Mouse (Mus musculus) stomach, embryonic 14.5 days (tissue): ENCODE data around the gene Prn. TPM values are rescaled to one million over a fixed set of nuclear protein-coding genes. Genes with fewer than 3 reads are reported as not detected.

ENCODE experiments used
- ATAC-seq: fragments of 200-750 bp; cut with Nextera tagmentation; 2 replicates; pipeline ENCODE4 v1.8.0; 2017; ENCODE audit warnings: low read depth, moderate TSS enrichment; ENCODE audit not compliant: insufficient number of reproducible peaks, insufficient read depth, low FRiP score
- H3K27ac ChIP-seq: fragments of 300-500 bp; sonication (generic); 2 replicates; pipeline ENCODE4 v1.5.1; 2014; ENCODE audit warnings: mild to moderate bottlenecking, low read length, moderate library complexity, mixed read lengths
- H3K27me3 ChIP-seq: fragments of 300-500 bp; sonication (generic); 2 replicates; pipeline ENCODE4 v1.6.1; 2014; ENCODE audit warnings: low read length, control low read depth, mixed read lengths; ENCODE audit not compliant: control insufficient read depth, insufficient read depth
- H3K36me3 ChIP-seq: fragments of 300-500 bp; sonication (generic); 2 replicates; pipeline ENCODE4 v1.6.1; 2014; ENCODE audit warnings: mild to moderate bottlenecking, control low read depth, low read length, moderate library complexity, mixed read lengths; ENCODE audit not compliant: control insufficient read depth, insufficient read depth
- H3K4me1 ChIP-seq: fragments of 300-500 bp; sonication (generic); 2 replicates; pipeline ENCODE4 v1.6.1; 2014; ENCODE audit warnings: low read length, control low read depth, mixed read lengths; ENCODE audit not compliant: control insufficient read depth, insufficient read depth
- H3K4me2 ChIP-seq: fragments of 300-500 bp; sonication (generic); replicated peaks from 2 replicates; pipeline ENCODE4 v1.6.1; 2014; ENCODE audit warnings: low read depth, low read length, control low read depth
- H3K4me3 ChIP-seq: fragments of 300-500 bp; sonication (generic); 2 replicates; pipeline ENCODE4 v1.5.1; 2014; ENCODE audit warnings: low read depth, low read length, control low read depth
- H3K9ac ChIP-seq: fragments of 300-500 bp; sonication (generic); replicated peaks from 2 replicates; pipeline ENCODE4 v1.6.1; 2014; ENCODE audit warnings: low read depth, mild to moderate bottlenecking, control low read depth, low read length, moderate library complexity, mixed read lengths
- H3K9me3 ChIP-seq: fragments of 300-500 bp; sonication (generic); 2 replicates; pipeline ENCODE4 v1.6.1; 2016; ENCODE audit warnings: low read depth, low read length, control low read depth; ENCODE audit not compliant: control insufficient read depth
- WGBS: fragments of 180-500 bp; shearing (Covaris S2); extraction: QIAGEN DNeasy Blood & Tissue Kit; methylation state at CpG from one replicate; pipeline ENCODE4 v1.1.7; 2014; 5-methylcytosine and 5-hydroxymethylcytosine counted together
- polyA plus RNA-seq: library from polyadenylated mRNA; unstranded; fragments of >200 nt; fragmentation: Nextera tagmentation; extraction: Ambion mirVana; gene quantifications from 2 replicates; pipeline ENCODE4 v1.2.1, GENCODE M21; 2014

Prn gene
- polyA plus RNA-seq: not detected in 2 replicates

DNA sequence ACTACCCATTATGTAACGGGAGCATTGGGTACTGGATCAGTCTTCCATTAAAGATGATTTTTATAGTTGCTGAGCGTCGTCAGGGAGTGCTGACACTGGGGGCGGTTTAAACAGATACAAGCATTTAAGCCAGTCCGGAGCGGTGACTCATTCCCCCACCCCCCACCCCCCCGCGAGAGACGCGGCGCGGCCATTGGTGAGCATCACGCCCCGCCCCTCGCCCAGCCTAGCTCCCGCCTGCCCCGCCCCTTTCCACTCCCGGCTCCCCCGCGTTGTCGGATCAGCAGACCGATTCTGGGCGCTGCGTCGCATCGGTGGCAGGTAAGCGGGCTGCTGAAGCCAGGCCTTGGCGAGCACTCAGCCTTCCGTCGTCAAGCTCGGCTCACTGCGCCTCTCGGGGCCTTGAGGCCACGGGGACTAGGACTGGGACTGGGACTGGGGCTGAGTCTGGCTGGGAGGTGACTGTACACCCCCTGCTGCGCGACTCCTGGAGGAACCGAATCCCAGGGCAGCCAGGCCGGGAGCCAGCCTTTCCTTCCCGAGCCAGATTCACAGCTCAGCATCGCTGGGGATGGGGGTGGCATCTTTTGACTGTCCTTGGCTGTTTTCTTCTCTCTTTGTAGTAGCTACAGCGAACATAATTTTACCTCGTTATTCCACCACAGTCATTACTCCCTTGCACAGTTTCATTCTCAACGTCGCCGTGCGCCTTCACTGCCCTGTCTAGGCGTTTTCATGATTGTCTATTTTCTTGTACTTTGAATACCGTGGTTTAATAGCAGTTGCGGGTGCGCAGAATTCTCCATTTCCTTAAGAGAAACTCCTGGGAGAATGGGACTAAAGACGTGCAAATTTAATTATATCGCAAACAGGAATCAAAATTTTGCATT, at the start of gene Prn, which contains the start of gene Prnp:
Gene Prn (plus strand): TSS at position 275 of the 890 bp plus-strand sequence.
Gene Prnp (plus strand): TSS at position 246 of the 890 bp plus-strand sequence.
- Histone ChIP-seq H3K9me3 (no peaks in the 10 kb centered on the region), H3K36me3 (no peaks in the 10 kb centered on the region), H3K4me2 (peak within 1 kb of the TSS; percentile 71), H3K4me3 (peak within 1 kb of the TSS; percentile 68), H3K27ac (peak within 1 kb of the TSS; percentile 74), H3K4me1 (peaks cover 4% of the 10 kb centered on the region), H3K27me3 (no peaks in the 10 kb centered on the region), H3K9ac (peak within 1 kb of the TSS; percentile 58)
- peak; percentile 94 for ATAC-seq
- WGBS: 5% methylated on average over 52 of the region's 52 CpGs

DNA sequence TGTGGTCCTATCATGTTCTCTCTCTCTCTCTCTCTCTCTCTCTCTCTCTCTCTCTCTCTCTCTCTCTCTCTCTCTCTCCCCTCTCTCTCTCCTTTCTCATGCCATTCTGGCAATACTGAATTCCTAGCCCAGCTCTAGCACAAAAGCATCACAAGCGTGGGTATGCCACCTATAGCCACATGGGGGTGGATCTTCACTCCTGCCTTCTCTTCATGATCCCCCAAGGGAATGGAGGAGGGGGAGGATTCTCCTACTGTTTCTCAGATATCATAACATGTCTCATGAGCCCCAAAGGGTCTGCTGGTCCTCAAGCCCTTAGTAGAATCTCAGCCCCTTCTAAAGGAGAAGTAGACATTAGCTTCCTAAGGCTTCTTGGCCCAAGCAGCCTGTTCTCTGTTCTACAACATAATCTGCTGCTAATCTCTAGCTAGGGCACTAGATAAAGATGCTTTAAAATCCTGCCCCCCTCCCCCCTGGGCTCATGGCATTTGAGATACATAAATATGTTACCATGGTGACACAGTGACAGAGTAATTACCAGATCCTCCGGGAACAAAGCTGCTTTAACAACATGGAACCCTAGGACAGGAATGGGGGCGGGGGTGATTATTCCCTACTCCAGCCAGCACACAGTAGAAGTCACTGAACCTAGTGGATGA, 47.0 kb upstream of the Prn start:
- Histone ChIP-seq H3K4me2 (no peak overlapping the region), H3K4me3 (no peak overlapping the region), H3K27me3 (no peaks in the 10 kb centered on the region), H3K27ac (no peak overlapping the region), H3K9ac (no peak overlapping the region), H3K4me1 (no peaks in the 10 kb centered on the region), H3K9me3 (no peaks in the 10 kb centered on the region), H3K36me3 (no peaks in the 10 kb centered on the region)
- ATAC-seq: no peak
- 56% methylated on average over 3 of the region's 3 CpGs for WGBS

GRCm38 (mm10) chr2:131863472-131863871, 46.3 kb upstream of the Prn start:
- no peak overlapping the region for H3K27ac ChIP-seq
- no peaks in the 10 kb centered on the region for H3K4me1 ChIP-seq
- H3K9me3 ChIP-seq: no peaks in the 10 kb centered on the region
- 59% methylated on average over 3 of the region's 3 CpGs for WGBS
- no peaks in the 10 kb centered on the region for H3K36me3 ChIP-seq
- no peak overlapping the region for H3K9ac ChIP-seq
- H3K27me3 ChIP-seq: no peaks in the 10 kb centered on the region
- H3K4me2 ChIP-seq: no peak overlapping the region
- no peak overlapping the region for H3K4me3 ChIP-seq
- ATAC-seq: no peak

DNA sequence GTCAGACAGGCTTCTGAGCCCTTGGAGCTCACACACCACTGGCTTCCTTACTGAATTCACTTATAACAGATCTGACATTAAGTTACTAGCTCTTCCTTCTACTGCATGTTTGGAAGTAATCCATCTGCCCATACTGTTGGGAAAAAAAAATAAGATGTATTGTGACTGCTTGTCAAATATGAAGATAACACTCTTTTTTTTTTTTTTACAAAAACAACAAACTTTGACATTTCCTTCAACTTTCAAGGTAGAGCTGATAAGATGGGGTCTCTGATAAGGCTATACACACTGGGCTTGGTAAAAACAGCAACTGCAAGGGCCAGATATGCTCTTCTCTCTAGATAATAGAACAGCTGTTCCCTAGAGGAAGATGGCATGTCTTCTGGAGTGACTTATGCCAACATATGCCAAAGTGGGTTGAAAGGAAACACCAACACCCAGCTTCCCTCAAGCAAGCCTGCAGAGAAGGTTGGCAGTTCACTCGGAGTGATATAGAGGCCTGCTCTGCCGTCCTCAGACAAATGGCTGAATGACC, 45.4 kb upstream of the Prn start:
- H3K9ac ChIP-seq: no peak overlapping the region
- no peak for ATAC-seq
- WGBS: 77% methylated on average over 2 of the region's 2 CpGs
- H3K9me3 ChIP-seq: no peaks in the 10 kb centered on the region
- no peak overlapping the region for H3K4me2 ChIP-seq
- H3K4me1 ChIP-seq: no peaks in the 10 kb centered on the region
- no peak overlapping the region for H3K27ac ChIP-seq
- no peak overlapping the region for H3K4me3 ChIP-seq
- H3K27me3 ChIP-seq: no peaks in the 10 kb centered on the region
- H3K36me3 ChIP-seq: no peaks in the 10 kb centered on the region

DNA sequence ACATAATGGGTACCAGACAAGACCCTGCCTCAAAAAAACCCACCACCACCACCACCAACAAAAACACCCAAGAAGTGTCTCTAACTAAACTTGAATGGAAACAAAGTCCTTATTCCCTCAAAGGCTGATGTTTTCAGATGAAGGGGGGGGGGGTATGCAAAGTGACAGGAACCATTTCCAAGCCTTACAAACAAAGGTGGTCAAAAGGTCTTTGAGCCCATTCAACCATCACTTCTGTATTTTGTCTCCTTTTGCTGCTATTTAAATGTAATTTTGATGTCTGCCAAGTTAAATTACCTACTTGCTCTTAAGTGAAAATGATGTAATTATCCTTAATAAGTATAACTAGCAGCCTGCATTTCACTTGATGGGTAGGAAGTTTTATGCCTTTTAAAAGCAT, 43.1 kb upstream of the Prn start:
- Histone ChIP-seq H3K9me3 (no peaks in the 10 kb centered on the region), H3K27ac (no peak overlapping the region), H3K27me3 (no peaks in the 10 kb centered on the region), H3K4me2 (no peak overlapping the region), H3K4me1 (no peaks in the 10 kb centered on the region), H3K36me3 (no peaks in the 10 kb centered on the region), H3K4me3 (no peak overlapping the region), H3K9ac (no peak overlapping the region)
- no peak for ATAC-seq

GRCm38 (mm10) chr2:131868983-131869382, 40.8 kb upstream of the Prn start:
- H3K27ac ChIP-seq: no peak overlapping the region
- no peak overlapping the region for H3K4me3 ChIP-seq
- H3K4me1 ChIP-seq: no peaks in the 10 kb centered on the region
- no peaks in the 10 kb centered on the region for H3K27me3 ChIP-seq
- no peak overlapping the region for H3K9ac ChIP-seq
- no peaks in the 10 kb centered on the region for H3K9me3 ChIP-seq
- H3K36me3 ChIP-seq: no peaks in the 10 kb centered on the region
- no peak overlapping the region for H3K4me2 ChIP-seq
- WGBS: 68% methylated on average over 5 of the region's 5 CpGs
- ATAC-seq: no peak

DNA sequence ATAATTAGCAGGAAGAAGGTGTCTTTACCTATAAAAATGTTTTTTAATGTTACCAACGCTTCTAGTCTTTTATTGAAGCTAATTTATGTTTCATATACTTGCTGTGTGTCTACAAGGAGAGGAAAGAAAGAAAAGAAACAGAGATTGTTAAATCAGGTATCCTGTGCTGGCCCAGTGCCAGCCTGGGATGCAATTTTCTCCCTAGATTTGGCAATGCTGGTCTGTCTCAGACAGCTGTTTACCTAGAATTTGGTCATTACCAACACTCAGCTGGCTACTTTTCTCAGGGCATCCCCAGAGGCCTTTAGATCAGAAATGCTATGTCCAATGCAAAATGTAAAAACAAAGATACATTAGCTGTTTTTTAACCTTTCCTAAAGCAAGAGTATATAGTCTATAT, 36.4 kb upstream of the Prn start:
- no peak for ATAC-seq
- no peak overlapping the region for H3K4me3 ChIP-seq
- no peaks in the 10 kb centered on the region for H3K9me3 ChIP-seq
- no peaks in the 10 kb centered on the region for H3K36me3 ChIP-seq
- no peaks in the 10 kb centered on the region for H3K4me1 ChIP-seq
- 47% methylated on average over 1 of the region's 1 CpGs for WGBS
- no peaks in the 10 kb centered on the region for H3K27me3 ChIP-seq
- no peak overlapping the region for H3K9ac ChIP-seq
- H3K27ac ChIP-seq: no peak overlapping the region
- no peak overlapping the region for H3K4me2 ChIP-seq

GRCm38 (mm10) chr2:131876551-131877265, 33.0 kb upstream of the Prn start:
- 88% methylated on average over 7 of the region's 7 CpGs for WGBS
- H3K27me3 ChIP-seq: no peaks in the 10 kb centered on the region
- no peak overlapping the region for H3K27ac ChIP-seq
- H3K9me3 ChIP-seq: no peaks in the 10 kb centered on the region
- no peak overlapping the region for H3K4me3 ChIP-seq
- ATAC-seq: no peak
- H3K4me1 ChIP-seq: no peaks in the 10 kb centered on the region
- H3K36me3 ChIP-seq: no peaks in the 10 kb centered on the region
- no peak overlapping the region for H3K4me2 ChIP-seq
- H3K9ac ChIP-seq: no peak overlapping the region
